Mouse (Mus musculus): ENCODE data around the gene Enox2. TPM values are rescaled to one million over a fixed set of nuclear protein-coding genes. Genes with fewer than 3 reads are reported as not detected.
"Not testable (repeated sequence)": the region's sequence is repeated elsewhere in the genome, so short reads cannot be mapped to it uniquely, and the experiment has no call there.

Enox2 gene
- total RNA-seq (2021), result 10 to 100 TPM in 1 of 2 experiments, 1 to 10 TPM in 1; 7.8 to 14.4 TPM
- long read RNA-seq, experiment 1, partial matches to known transcripts, result 2 of 13 reads
- long read RNA-seq, experiment 1, other reads (novel, unspliced or antisense), result 11 of 13 reads
- long read RNA-seq, experiment 2, partial matches to known transcripts, result 1 of 9 reads
- long read RNA-seq, experiment 2, other reads (novel, unspliced or antisense), result 7 of 9 reads

DNA sequence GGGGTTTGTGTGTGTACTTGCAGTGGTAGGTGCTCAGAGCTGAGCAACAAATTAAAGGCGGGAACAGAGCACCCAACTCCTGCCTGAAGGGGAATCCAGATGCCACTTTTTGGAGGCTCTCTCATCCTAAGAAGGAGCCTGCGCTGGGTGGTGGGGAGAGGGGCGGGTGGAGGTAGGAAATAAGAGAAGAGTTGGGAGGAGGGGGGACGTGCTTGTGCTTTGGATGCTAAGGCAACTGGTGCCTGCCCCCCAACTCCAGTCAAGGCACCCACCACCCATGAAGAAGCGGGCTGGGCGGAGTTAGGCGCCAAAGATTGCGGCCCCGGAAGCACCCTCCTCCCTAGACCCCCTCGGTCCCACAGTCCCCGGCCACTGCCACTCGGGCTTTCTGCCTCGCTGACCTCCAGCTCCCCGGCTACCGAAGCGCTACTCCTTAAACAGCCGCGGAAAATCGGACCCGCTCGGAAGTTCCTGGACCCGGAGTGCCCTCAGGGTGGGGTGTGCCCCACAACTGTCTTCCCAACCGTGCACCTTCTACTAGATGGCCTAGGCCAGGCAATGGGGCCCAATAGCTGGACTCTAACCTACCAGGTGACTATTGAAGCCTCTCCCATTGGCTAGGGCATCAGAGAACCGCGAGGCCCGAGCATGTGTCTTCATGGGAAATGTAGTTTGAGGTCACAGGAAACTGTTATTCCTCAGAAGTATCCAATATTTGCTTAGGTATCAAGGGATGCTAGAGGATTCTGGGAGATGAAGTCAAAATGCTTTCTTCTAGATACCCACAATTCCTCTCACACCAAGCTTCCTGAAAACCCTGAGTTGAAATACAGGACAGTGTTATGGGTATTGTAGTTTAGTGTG is at the start of gene Enox2:
Enox2 (minus strand) TSS at position 560 of the 864 bp plus-strand sequence.
- peak; percentile 83 for DNase-seq

DNA sequence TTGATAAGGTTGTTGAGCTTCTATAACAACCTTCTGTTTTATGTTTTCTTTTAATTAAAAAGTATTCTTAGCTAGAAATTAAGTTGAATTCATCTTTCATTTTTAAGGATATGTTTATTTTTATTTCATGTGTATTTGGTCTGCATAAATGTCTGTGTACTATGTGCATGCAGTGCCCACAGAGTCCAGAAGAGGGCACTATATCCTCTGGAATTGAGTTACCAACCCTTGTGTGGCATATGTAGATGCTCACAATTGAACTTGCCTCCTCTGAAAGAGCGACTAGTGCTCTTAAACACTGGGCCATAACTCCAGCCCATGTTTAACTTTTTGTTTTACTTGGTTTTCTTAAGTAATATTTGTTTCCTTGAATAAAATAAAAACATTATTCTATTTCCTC is 21.4 kb upstream of the Enox2 start:
- DNase-seq, result no peak

DNA sequence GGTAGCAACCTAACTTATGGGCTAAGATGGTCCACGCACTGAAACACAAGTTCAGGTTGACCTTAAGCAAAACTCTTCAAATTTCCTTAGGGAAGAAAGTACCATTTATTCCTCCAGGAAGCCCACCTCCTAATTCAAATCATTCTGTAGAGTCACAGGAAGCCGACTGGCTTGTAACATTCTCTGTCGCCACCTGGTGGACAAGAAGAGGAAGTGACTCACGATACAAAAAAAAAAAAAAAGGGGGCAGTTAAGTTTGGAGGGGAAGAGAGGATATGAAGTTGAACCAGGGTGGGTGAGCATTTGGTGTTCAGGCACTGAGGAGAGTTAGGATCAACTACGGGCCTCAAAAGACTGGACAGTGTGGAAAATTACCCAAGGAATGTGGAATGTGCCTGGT is 18.6 kb upstream of the Enox2 start:
- no peak for DNase-seq

DNA sequence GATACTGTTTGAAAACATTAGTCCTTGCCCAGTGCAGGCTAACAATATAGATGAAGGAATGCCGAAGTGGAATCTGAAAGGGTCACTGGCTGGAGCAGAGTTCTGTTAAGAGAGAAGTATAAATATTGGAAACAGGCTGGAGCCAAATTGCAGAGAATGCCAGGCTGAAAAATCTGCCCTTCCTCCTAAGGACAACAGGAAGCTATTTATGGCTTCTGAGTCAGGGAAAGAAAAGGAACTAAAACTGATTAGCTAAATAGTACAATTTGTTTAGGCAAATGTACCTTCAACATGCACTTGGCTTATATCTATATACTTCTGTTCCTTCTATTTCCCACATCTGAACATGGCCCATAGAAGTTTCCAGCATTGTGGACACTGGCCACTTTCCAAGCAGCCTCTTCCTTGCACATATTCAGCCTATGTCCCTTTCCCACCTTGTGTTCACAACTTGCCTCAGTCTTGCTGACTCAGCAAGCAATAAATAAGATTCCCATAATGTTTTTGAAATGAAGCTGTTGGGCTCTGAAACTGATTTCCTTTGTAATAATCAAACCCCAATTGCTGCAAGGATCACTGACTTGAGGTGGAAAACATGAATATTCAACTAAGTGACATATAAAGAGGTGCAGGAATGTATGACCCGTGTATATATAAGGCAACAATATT is 8.0 kb downstream of the Enox2 start:
- no peak for DNase-seq

DNA sequence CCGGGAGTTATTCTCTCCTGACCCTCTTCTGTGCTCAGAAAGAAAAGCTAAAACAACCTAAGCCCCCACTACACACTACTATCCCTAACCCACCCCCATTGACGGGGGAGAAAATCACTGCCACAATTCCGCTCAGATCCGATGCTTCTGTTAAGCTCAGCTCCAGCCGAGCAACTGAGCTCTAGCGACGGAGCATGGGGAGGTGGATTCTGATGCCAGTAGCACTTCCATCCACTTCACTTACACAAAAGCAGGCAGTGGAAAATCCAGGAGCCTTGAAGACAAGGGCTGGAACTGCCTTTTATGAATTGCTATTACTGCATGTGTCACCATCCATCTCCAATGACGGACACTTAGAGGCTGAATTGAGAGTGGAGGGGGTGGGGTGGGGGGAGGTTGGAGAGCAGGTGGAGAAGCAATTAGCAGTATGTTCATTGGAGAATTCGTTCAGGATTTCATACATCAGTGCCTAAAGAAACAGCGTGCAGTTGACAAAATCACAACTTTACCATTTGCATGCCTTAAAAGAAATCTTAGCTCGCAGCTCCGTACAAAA is 14.5 kb downstream of the Enox2 start:
- DNase-seq, result no peak

DNA sequence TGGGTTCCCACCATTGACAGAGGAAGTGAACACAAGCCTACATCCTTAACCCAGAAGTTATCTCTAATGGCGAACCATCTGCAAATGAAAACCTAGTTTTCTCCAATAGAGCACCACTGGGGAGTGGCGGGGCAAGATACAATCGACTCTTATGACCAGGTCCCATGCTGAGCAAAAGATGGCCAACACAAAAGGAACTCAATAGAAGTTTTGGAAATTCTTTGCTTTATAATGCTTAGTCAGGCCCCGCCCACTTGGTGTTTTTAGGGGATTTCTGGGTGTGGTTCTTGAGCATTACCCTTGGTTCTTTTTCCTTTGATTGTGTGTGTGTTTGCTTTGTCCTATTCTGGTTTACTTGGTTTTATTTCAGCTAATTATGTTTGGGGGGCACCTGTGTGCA is 37.2 kb downstream of the Enox2 start:
- no peak for DNase-seq

DNA sequence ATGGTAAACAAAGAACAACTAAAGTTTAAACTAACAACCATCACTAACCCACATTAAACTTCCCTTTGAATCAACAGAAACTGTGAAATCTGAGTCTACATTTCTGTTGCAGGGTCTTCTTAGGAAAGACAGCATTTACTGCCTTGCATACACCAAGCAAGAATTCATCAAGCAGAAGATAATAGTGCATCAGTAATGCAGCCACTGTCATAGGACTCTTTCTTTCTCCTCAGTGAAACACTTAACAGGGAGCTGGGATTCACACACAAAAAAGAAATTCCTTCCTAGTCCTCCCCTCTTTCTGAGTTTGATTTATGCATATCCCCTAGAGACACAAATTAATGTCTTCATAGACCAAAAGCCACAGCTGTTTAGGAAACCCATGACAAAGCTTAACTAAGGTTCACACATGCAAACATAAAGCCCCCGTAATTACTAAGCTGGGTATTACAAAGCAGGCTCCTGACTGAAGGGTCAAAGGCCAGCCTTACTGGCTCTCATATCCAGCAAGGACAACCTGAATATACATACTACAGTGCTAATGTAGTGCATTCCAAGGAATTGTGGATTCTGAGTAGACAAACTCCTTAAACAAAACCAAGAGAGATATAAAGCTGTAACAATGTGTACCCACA is 62.1 kb downstream of the Enox2 start:
- no peak for DNase-seq

DNA sequence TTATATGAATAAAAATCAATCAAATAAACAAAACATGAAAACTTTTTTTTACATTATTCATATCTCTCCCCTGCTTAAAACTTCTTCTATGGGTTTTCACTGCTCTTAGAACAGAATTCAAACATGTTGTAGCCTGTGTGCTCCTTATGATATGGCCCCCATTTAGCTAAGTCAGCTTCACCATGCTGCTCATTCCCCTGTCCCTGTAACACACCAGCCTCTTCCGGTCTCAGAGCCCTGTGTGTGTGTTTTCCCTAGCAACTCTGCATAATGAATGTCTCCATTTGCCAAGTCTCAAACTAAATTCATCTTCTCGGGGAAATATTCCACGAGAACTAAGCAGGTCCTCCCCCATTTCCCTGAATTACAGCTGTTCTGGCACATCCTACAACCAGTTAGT is 71.6 kb downstream of the Enox2 start:
- no peak for DNase-seq

DNA sequence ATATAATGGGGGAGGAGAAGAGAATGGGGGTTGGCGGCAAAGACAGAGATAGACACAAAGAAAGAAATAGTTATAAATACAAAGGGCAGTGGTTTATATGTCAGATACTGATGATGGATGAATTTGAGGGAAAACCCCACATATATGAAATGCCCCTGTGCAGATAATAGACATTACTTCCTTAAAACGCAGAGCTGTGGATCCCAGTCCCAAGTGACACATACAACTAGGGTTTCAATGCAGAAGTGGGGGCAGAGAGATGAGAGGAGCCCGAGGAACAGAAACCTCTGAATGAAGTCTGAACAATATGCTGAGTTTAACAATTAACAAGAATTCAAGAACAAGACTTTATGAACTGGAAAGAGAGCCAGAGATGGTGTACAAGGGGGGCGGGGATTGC is 91.7 kb downstream of the Enox2 start:
- DNase-seq, result no peak

DNA sequence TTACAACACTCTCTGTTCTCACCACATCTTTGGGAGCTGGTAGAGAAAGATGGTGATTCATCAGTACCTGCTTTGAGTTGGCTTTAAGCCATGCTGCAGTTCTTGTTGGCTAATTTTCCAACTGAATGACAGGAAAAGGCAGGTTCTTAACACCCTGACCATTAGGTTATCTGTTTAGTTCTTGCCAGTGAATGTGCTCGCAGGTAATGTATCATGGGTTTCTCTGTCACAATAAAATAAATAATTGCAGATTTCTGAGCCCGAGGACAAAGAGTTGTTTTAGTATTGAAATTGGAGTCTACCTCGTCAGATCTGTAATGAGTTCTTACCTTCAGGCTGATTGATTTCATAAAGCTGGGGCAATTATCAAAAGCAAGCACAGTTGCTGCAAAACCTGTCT is 106.9 kb downstream of the Enox2 start:
- no peak for DNase-seq

DNA sequence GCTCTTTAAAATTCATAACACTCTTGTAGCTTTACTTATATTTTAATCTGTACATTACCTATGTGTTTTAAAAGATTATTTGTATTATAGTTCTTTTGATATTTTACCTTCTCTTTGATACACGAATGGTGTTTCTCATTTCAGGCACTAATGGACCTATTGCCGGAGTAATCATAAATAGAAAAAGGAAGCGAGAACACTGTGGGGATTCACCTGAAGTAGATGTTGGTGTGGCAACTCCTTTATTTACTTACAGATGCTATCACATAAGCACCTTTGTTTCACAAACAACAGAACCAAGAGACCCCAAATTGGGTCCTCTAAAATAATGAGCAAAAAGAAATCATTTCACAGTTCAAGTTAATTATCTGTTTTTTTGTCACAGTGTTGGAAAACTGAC is 109.4 kb downstream of the Enox2 start:
- DNase-seq, result no peak

DNA sequence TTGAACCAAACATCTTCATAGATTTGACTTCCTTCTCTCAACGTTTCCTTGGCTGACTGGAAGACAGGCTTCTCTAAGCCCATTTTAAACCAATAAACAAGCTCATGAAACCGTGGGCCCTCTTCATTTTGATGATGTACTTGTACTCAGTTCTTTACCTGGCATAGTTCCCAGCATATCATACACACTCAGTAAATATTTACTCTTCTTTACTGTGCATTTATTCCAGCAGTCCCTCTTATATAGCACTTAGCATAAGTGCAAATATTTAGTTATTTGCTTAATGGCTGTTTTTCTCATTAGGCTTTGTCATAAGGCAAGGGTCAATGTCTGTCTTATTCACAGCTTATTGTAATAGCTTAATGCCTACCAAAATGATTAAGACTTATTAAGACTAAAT is 133.8 kb downstream of the Enox2 start:
- no peak for DNase-seq

DNA sequence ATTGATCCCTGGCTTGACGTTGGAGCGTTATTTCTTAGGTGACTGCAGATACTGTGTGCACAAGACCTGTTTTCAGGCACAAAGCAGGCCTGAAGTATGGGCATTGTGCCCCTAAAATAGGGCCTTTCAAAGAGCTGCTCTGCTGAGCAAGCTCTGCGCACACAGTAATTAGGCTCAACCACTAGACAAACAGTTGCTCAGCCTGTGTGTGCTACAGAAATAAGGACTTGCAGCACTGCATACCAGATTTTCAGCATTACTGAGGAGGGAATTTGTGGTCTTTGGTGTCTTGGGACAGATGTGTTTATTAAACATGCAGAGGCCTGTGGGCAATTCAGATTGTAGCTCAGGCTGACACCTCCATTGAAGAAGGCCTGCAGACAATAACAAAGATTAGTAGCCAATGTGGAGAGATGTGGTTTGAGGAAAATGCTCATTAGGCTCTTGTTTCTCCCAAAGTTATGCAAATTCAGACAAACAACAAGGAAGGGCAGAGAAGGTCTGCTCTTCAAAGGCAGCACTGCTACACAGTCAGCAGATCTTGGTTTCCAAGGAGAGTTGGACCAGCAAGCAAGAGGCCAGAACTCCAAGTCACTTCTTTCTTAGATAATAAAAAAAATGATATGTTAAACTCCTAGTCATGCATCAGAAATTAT is 163.2 kb downstream of the Enox2 start:
- DNase-seq, result no peak

DNA sequence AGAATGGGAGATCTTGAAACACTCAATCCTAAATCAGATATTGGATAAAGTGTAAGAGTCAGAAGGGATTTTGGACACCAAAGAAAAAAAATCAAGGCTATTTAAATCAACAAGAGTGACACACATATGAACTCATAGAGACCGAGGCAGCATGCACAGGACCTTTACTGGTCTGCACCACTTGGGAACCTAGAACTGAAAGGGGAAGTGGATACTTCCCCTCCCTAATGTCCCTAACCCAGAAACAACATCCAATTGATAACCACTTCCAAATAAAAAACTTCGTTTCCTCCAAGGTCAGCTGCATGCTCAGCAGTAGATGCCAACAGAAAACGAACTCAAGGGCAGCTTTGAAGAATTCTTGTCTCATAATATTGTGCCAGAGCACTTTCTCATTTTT is 171.6 kb downstream of the Enox2 start:
- no peak for DNase-seq

DNA sequence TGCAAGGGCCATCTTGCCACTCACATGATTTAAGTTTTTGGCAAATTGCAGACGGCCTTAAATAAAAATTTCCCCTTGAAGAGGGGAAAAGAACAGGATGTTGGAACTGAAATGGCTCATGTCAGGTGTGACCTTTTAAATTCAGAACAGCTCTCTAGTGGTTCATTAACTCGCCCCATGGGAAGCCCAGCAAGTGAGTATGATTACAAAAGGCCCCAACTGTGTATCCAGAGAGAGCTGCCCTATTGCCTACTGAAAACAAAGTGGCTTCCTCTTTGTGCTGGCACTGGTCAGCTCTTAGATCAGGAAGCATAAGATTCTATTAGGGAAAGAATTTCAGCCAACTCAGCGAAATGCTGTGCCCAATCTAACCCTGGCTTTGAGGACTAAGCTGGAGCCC is 175.6 kb downstream of the Enox2 start:
- no peak for DNase-seq

DNA sequence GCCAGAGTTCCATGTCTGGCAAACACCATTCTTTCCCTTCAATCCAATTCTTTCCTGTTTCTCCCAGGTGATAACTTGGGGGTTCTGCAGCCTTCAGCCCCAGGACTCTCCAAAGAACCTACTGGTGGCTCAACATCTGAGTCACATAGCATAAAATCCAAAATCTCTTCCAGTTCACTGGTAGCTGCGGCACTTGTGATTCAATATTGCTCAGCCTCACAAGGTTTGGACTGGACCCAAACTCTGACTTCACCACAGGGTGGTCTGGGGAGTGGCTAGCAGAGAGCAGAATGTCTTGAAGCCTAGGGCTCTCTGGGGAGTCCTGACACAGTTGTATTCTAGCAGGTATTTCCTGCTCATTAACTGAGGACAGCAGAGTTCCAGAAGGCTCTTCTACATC is 187.5 kb downstream of the Enox2 start:
- not testable (repeated sequence) for DNase-seq

DNA sequence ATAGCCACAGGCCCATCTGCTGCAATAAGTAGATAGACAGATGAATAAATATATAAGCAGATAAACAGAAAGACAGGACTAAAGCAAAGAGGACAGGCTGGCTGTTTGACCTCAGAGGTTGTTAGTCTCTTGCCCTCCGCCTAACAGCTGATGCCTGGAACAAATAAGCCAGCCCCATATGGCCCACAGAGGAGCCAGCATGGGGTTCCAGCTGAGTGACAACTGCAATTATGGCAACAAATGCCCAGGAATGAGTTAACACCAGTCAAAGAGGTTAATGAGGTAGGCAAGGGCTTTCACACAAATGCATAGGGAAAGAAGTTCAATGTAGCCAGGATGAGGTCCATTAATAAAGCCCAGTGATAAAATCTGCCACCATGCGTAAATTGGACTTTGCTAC is 191.8 kb downstream of the Enox2 start:
- no peak for DNase-seq

DNA sequence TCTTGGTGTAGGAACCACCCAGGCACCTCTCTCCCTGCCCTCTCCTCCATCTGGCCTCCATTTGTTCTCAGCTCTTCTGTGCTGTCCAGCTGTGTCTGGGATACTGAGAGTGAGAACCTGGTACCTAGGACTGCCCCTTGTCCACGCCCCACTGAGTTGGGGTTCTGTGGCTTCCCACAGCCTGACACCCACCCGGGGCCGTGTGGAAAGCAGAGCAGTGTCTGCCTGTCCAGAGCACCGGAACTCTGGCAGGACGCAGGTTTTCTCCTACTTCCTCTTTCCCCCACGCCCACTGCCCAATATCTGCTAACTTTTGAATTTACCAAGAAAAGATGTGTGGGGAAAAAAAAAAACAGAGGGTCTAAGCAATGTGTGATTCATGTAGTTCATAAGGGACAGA is 213.0 kb downstream of the Enox2 start:
- no peak for DNase-seq

DNA sequence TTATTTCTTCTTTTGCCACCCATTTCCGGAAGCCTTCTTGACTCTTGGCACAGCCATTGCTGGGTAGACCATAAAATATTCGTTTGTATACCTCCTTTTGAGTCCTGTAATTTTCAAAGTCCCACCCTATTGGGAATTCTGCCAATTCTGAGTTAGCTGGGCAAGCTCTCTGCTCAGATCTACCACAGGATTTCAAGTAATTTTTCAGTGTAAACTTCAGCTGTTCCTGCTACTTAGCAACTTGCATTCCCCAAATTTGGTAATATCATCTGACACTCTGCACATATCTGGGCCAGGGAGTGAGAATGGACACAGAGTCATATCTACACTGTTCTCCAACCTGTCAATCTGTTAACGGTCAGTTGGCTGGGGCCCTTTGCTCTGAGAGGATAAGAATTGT is 214.5 kb downstream of the Enox2 start:
- DNase-seq, result no peak

DNA sequence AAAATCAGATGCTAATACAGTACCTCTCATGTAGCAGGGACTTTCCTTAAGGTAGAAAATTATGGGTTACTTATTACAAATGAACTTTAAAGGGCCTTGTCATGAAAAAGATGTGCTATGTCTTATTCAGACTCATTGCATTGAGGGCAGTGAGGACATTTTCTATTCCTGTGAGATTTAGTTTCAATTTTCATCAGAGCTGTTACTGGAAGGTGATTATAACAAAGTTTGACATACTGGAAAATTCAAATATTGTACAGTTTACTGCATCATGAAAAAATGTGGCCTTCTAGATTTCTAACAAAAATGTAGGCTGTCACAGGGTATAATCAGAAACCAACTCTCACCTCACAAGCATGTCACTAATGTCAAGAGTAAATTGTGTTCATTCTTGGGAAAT is 242.9 kb downstream of the Enox2 start:
- DNase-seq, result no peak

DNA sequence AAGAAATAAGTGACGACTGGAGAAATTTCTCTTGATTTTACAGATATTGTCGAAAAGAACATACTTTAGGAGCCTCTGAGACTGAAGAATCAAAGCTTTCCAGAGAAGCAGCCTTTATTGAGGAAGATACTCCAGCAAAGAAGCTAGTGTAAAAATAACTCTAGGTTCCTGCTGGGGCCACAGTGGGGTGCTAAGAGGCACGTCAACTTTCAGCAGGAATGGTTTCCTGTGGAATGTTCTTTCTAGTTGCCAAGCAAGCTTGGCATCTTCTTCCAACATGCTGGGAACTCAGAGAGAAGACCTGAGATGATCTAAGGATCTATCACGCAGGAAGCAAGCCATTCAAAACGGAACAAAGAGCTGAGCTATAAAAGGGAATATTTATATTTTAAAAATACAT is 278.3 kb downstream of the Enox2 start:
- DNase-seq, result no peak

DNA sequence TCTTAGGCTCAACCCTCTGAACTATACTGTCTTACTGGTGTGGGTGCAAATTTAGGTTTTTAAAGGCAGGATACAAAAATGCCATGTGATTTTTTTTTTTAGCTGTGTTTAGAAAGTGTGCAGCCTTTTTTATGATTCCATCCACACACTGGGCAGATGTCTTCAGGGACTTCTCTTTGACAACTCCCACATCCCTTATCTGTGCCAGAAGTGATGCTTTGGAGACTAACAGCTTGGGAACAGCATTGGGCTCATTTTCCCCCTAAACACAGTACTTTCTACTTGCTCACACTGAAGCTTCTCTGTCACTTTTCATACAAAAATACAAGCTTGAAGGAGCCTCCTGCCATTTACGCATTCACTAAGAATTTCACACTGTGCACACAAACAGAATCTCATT is 282.4 kb downstream of the Enox2 start:
- DNase-seq, result no peak
